23 mouse cellular contexts compared by ENCODE assay signal in genomic region chr14:119834008-119834700, GRCm38 (mm10).
DNase-seq lines count a peak whose midpoint lies in the region; ATAC-seq and TF ChIP-seq lines count a peak whose summit lies in the region.
"Had no signal": no experiment of that assay in that cellular context is flagged by ENCODE, and none has a peak within 500 bp of the region (broad histone marks: within the 10 kb centered on the region; RNA-seq: fewer than 3 reads in every experiment).

No protein-coding gene starts in this region.

- peak; percentile 86 for DNase-seq in heart, adult 11 months
- no peak for DNase-seq in heart, adult 2 months
- DNase-seq in hindbrain, postnatal 0 days (ENCODE audit: low spot score) = peak; percentile 41
- no peak for DNase-seq in hindbrain, embryonic 10.5 days (ENCODE audit: low spot score)
- peak; percentile 12 for DNase-seq in lung, postnatal 14 days
- DNase-seq in thymus, postnatal 0 days (ENCODE audit: low spot score) = no peak
- no peak for DNase-seq in layer of hippocampus, adult 18-20 months (ENCODE audit: low spot score in 2 of 2)
- DNase-seq: cerebellum, adult 2 months; cerebellum, postnatal 25 days; embryo, embryonic 11 days; gastrocnemius, postnatal 25 days; kidney, postnatal 36 days; liver, postnatal 0 days; right cerebral cortex, postnatal 14 days had no signal

- 45% methylated on average over 8 of the region's 8 CpGs for WGBS in heart, adult 2 months
- 32% methylated on average over 8 of the region's 8 CpGs for WGBS in hindbrain, postnatal 0 days
- 68% methylated on average over 8 of the region's 8 CpGs for WGBS in hindbrain, embryonic 10.5 days
- WGBS in lung, embryonic 15.5 days = 24% methylated on average over 8 of the region's 8 CpGs

- H3K4me1 ChIP-seq in heart, adult 2 months (ENCODE audit: control insufficient read depth, insufficient read depth, low read length) = no peaks in the 10 kb centered on the region
- H3K4me1 ChIP-seq in hindbrain, postnatal 0 days (ENCODE audit: insufficient read depth, low read length) = peaks cover 4% of the 10 kb centered on the region; the same call in 1 of the 2 replicates
- peaks cover 25% of the 10 kb centered on the region for H3K4me1 ChIP-seq in hindbrain, embryonic 10.5 days (replicated peaks)
- H3K4me1 ChIP-seq in lung, embryonic 15.5 days = peaks cover 16% of the 10 kb centered on the region
- H3K4me1 ChIP-seq: megakaryocyte, embryonic 14.5 days had no signal

- no peak for TF ChIP-seq EP300 in heart, adult 2 months (IDR thresholded peaks at IDR 0.05; ENCODE audit: insufficient read depth, low read depth, low read length)

- H3K9ac ChIP-seq in heart, adult 2 months (ENCODE audit: low read depth, low read length) = no peak overlapping the region
- H3K9ac ChIP-seq in hindbrain, postnatal 0 days (replicated peaks; ENCODE audit: low read length) = no peak overlapping the region
- H3K9ac ChIP-seq in lung, embryonic 15.5 days = no peak overlapping the region
- H3K9ac ChIP-seq: forebrain, embryonic 15.5 days; limb, embryonic 12.5 days; liver, postnatal 0 days had no signal

- H3K79me2 ChIP-seq in heart, adult 2 months (replicated peaks; ENCODE audit: control insufficient read depth, insufficient read depth, low read length) = no peaks in the 10 kb centered on the region

- no peak for ATAC-seq in hindbrain, postnatal 0 days
- ATAC-seq in lung, embryonic 15.5 days (ENCODE audit: borderline replicate concordance, extremely low read depth, low FRiP score, low TSS enrichment) = peak; percentile 94
- ATAC-seq: forebrain, embryonic 15.5 days; intestine, postnatal 0 days; liver, postnatal 0 days; Patski had no signal

- H3K4me2 ChIP-seq in hindbrain, postnatal 0 days (ENCODE audit: low read depth, low read length) = no peak overlapping the region
- H3K4me2 ChIP-seq in lung, embryonic 15.5 days = no peak overlapping the region
- H3K4me2 ChIP-seq: forebrain, embryonic 15.5 days; limb, embryonic 12.5 days; liver, embryonic 11.5 days had no signal

- no peaks in the 10 kb centered on the region for H3K9me3 ChIP-seq in hindbrain, postnatal 0 days (ENCODE audit: low read length)
- no peaks in the 10 kb centered on the region for H3K9me3 ChIP-seq in hindbrain, embryonic 10.5 days
- H3K9me3 ChIP-seq in lung, embryonic 15.5 days = no peaks in the 10 kb centered on the region
- H3K9me3 ChIP-seq: forebrain, embryonic 15.5 days; limb, embryonic 12.5 days had no signal

- H3K36me3 ChIP-seq in heart, adult 2 months (ENCODE audit: control insufficient read depth, insufficient read depth, low read length) = no peaks in the 10 kb centered on the region
- H3K36me3 ChIP-seq in hindbrain, postnatal 0 days (ENCODE audit: insufficient read depth, low read length) = no peaks in the 10 kb centered on the region
- no peaks in the 10 kb centered on the region for H3K36me3 ChIP-seq in hindbrain, embryonic 10.5 days
- no peaks in the 10 kb centered on the region for H3K36me3 ChIP-seq in lung, embryonic 15.5 days
- H3K36me3 ChIP-seq: forebrain, embryonic 15.5 days; G1E; limb, embryonic 12.5 days had no signal

- H3K27ac ChIP-seq in heart, adult 2 months = no peak overlapping the region
- H3K27ac ChIP-seq in hindbrain, postnatal 0 days = no peak overlapping the region
- no peak overlapping the region for H3K27ac ChIP-seq in hindbrain, embryonic 10.5 days
- peak overlapping the region; percentile 63 for H3K27ac ChIP-seq in lung, embryonic 15.5 days
- H3K27ac ChIP-seq: forebrain, embryonic 15.5 days; limb, embryonic 12.5 days had no signal

- H3K27me3 ChIP-seq in heart, adult 2 months (ENCODE audit: control insufficient read depth, insufficient read depth, low read length) = no peaks in the 10 kb centered on the region
- no peaks in the 10 kb centered on the region for H3K27me3 ChIP-seq in hindbrain, postnatal 0 days (ENCODE audit: insufficient read depth, low read length)
- no peaks in the 10 kb centered on the region for H3K27me3 ChIP-seq in hindbrain, embryonic 10.5 days (ENCODE audit: insufficient read depth, poor library complexity, severe bottlenecking)
- no peaks in the 10 kb centered on the region for H3K27me3 ChIP-seq in lung, embryonic 15.5 days
- H3K27me3 ChIP-seq: CH12.LX; forebrain, embryonic 15.5 days; limb, embryonic 12.5 days; megakaryocyte, embryonic 14.5 days had no signal

- TF ChIP-seq CTCF in heart, adult 2 months (IDR thresholded peaks at IDR 0.05) = no peak
- no peak for TF ChIP-seq CTCF in hindbrain, postnatal 0 days (IDR thresholded peaks at IDR 0.05; ENCODE audit: low read depth)

- H3K4me3 ChIP-seq in heart, adult 2 months = no peak overlapping the region
- no peak overlapping the region for H3K4me3 ChIP-seq in hindbrain, postnatal 0 days (ENCODE audit: low read length)
- no peak overlapping the region for H3K4me3 ChIP-seq in hindbrain, embryonic 10.5 days
- no peak overlapping the region for H3K4me3 ChIP-seq in lung, embryonic 15.5 days
- H3K4me3 ChIP-seq: forebrain, embryonic 15.5 days; limb, embryonic 12.5 days; megakaryocyte, embryonic 14.5 days had no signal

- intact Hi-C loops in heart, adult 2 months (cut with DNase I) = no loop called here

- TF ChIP-seq POLR2A in heart, adult 2 months (IDR thresholded peaks at IDR 0.05; ENCODE audit: insufficient read depth, low read depth, low read length) = no peak

Comparison
In these comparisons a context has a peak if more than half of its experiments do, and no peak if none do; other contexts are left out.
1. DNase-seq: peak in heart, adult 11 months (single experiment), hindbrain, postnatal 0 days (single experiment) and lung, postnatal 14 days (single experiment); none in heart, adult 2 months (0 of 2), hindbrain, embryonic 10.5 days (single experiment), thymus, postnatal 0 days (single experiment) and layer of hippocampus, adult 18-20 months (0 of 2).